Mouse (Mus musculus): ENCODE results near the gene Nxph4. TPM values are rescaled to one million over a fixed set of nuclear protein-coding genes. Genes with fewer than 3 reads are reported as not detected.

The Nxph4 gene
- polyA plus RNA-seq, 2 experiments = 0.13 TPM; not detected in 1

DNA sequence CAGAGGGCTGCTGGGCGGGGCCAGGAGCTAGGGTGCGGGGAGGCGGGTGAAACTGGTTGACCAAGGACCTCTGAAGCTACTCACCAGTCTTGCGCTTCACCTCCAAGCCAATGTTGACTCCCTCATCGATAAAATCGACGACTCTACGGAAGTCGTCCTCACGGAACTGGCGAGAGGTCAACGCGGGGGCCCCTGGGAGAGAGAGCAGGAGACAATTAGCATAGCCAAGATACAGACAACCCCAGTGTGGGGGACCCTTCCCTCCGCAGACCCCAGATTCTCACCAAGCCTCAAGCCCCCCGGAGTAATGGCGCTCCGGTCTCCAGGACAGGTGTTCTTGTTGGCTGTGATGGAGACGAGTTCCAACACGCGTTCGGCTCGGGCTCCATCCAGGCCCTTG is 16.4 kb downstream of the Nxph4 start:
- ATAC-seq (ENCODE audit: insufficient read depth) (no peak), DNase-seq (ENCODE audit: low read depth in 3 of 3, low spot score in 3 of 3) (no peak)
- no peak overlapping the region for H3K4me3 ChIP-seq (ENCODE audit: insufficient read depth in 1 of 2, low read depth in 2 of 2, low read length in 2 of 2)
- no peak overlapping the region for H3K27ac ChIP-seq
- 95% methylated on average over 22 of the region's 22 CpGs for WGBS (ENCODE audit: insufficient replicate concordance)
- no peak overlapping the region for H3K9ac ChIP-seq (replicated peaks)
- TF ChIP-seq CTCF (IDR thresholded peaks at IDR 0.05; ENCODE audit: low read depth) (no peak), EP300 (IDR thresholded peaks at IDR 0.05; ENCODE audit: low read depth) (no peak)
- no peak overlapping the region for H3K4me2 ChIP-seq (ENCODE audit: low read depth)
- H3K4me1 ChIP-seq (replicated peaks; ENCODE audit: control insufficient read depth in 2 of 2, insufficient read depth in 2 of 2, low read length in 1 of 2) = peaks cover 20 to 44% of the 10 kb centered on the region in 2 experiments
- H3K9me3 ChIP-seq (ENCODE audit: control insufficient read depth, low read length) = no peaks in the 10 kb centered on the region
- H3K27me3 ChIP-seq (ENCODE audit: control insufficient read depth, insufficient read depth, low read length) = peaks cover 18% of the 10 kb centered on the region
- H3K36me3 ChIP-seq (replicated peaks; ENCODE audit: control insufficient read depth, insufficient read depth, low read depth) = peaks cover 36% of the 10 kb centered on the region

DNA sequence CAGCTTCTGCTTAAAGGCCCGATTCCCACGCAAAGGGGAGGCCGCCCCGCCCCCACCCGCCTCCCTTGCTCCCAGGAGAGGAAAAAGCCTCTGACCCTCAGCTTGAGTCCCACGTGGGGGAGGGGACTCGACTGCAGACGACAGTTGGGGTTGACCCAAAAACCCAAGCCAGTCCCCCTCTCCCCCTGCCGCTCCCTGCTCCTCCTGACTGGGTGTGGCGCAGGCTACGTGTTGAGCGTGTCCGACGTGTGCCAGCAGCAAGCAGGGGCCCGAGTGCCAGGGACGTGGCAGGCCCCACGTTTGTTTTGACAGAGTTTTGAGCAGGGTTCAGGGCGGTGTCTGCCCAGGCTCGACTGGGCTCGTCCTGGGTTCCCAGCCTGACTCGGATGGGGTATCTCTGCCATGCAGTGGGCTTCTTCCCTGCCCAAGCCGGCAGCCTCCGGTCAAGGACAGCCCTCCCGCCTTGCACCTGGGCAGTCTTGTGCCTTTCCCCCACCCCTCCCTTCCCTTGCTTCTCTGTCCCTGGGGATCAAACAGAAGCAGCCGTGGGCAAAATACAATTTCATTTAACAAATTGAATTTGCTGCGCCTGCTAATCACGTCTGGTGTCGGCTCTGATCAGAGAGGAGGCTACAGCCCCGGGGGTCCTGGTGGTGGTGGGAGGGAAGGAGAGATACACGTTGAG is 17.6 kb downstream of the Nxph4 start:
- Histone ChIP-seq H3K9me3 (ENCODE audit: control insufficient read depth, low read length) (no peaks in the 10 kb centered on the region), H3K4me3 (ENCODE audit: insufficient read depth in 1 of 2, low read depth in 2 of 2, low read length in 2 of 2) (peak overlapping the region in 1 of 2 experiments; percentile 5; a peak in 1 of 4 replicates), H3K27me3 (ENCODE audit: control insufficient read depth, insufficient read depth, low read length) (peaks cover 28% of the 10 kb centered on the region), H3K27ac (no peak overlapping the region), H3K4me2 (ENCODE audit: low read depth) (peak overlapping the region; percentile 44), H3K9ac (replicated peaks) (peak overlapping the region; percentile 23; the same call in 1 of the 2 replicates), H3K4me1 (replicated peaks; ENCODE audit: control insufficient read depth in 2 of 2, insufficient read depth in 2 of 2, low read length in 1 of 2) (peaks cover 20 to 41% of the 10 kb centered on the region in 2 experiments), H3K36me3 (replicated peaks; ENCODE audit: control insufficient read depth, insufficient read depth, low read depth) (peaks cover 36% of the 10 kb centered on the region)
- ATAC-seq (ENCODE audit: insufficient read depth) = peak; percentile 42
- peak in 1 of 3 experiments; percentile 54 for DNase-seq (ENCODE audit: low read depth in 3 of 3, low spot score in 3 of 3)
- WGBS (ENCODE audit: insufficient replicate concordance) = 28% methylated on average over 30 of the region's 30 CpGs
- TF ChIP-seq EP300 (IDR thresholded peaks at IDR 0.05; ENCODE audit: low read depth) (peak; percentile 75), CTCF (IDR thresholded peaks at IDR 0.05; ENCODE audit: low read depth) (no peak)

DNA sequence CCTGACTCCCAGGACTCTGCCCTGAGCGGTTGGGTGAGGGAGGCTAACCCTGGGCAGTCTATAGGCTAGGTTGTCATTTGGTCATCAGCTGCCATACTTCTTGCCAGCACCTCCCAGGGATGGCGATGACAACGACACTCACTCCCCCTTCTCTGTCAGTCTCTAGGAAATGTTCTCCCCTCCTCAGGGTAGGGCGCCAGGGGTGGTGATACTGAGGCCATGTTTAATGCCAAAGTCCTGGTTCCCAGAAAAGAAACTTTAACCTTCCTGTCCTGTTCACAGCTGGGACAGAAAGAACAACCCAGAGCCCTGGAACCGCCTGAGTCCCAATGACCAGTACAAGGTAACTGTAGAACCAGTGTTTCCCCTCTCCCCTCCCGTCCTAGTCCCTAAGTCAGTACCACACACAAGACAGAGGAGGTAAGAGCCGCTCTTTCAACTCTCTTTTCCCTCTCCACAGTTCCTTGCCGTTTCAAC is 18.3 kb downstream of the Nxph4 start:
- no peak overlapping the region for H3K4me3 ChIP-seq (ENCODE audit: insufficient read depth in 1 of 2, low read depth in 2 of 2, low read length in 2 of 2)
- DNase-seq (ENCODE audit: low read depth in 3 of 3, low spot score in 3 of 3) (no peak), ATAC-seq (ENCODE audit: insufficient read depth) (no peak)
- H3K27me3 ChIP-seq (ENCODE audit: control insufficient read depth, insufficient read depth, low read length) = peaks cover 35% of the 10 kb centered on the region
- H3K4me2 ChIP-seq (ENCODE audit: low read depth) = peak overlapping the region; percentile 44
- no peaks in the 10 kb centered on the region for H3K9me3 ChIP-seq (ENCODE audit: control insufficient read depth, low read length)
- 28% methylated on average over 8 of the region's 8 CpGs for WGBS (ENCODE audit: insufficient replicate concordance)
- no peak overlapping the region for H3K9ac ChIP-seq (replicated peaks)
- H3K27ac ChIP-seq = no peak overlapping the region; the same call in 1 of the 2 replicates
- peaks cover 36% of the 10 kb centered on the region for H3K36me3 ChIP-seq (replicated peaks; ENCODE audit: control insufficient read depth, insufficient read depth, low read depth)
- peaks cover 16 to 34% of the 10 kb centered on the region in 2 experiments for H3K4me1 ChIP-seq (replicated peaks; ENCODE audit: control insufficient read depth in 2 of 2, insufficient read depth in 2 of 2, low read length in 1 of 2)
- TF ChIP-seq CTCF (IDR thresholded peaks at IDR 0.05; ENCODE audit: low read depth) (no peak), EP300 (IDR thresholded peaks at IDR 0.05; ENCODE audit: low read depth) (no peak)

DNA sequence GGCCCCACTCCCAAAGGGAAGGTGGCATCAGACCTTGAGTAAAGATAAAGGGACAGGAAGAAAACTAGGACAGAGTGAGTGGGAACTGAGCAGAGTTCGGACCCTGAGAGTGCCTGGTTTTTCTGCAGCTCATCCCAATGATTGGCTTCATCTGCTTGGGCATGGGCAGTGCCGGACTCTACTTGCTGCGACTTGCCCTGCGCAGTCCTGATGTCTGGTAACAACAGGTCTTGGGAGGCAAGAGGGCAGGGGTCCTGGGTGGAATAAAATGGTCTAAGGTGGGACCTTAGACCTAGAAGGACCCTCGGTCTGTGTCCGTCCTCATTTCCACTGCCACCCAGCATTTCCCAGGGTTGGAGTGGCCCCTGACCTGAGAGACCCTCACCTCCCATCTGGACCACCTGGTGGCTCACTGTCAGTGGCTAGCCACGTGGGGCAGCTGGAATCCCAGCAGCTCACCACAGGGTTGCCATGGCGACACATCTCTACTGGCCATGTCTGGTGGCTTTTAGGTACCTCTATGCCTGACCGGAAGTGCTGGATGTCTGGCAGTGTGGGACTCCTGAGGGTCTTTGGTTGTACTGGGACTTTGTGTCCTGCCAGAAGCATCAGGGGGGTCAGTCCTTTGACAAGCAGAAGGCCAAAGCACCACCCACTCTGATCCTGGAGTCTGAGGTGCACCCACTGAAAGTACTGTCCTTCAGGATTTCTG is 18.9 kb downstream of the Nxph4 start:
- Histone ChIP-seq H3K4me3 (ENCODE audit: insufficient read depth in 1 of 2, low read depth in 2 of 2, low read length in 2 of 2) (peak overlapping the region in 1 of 2 experiments; percentile 3; a peak in 1 of 4 replicates), H3K27ac (no peak overlapping the region), H3K4me1 (replicated peaks; ENCODE audit: control insufficient read depth in 2 of 2, insufficient read depth in 2 of 2, low read length in 1 of 2) (peaks cover 13 to 28% of the 10 kb centered on the region in 2 experiments), H3K4me2 (ENCODE audit: low read depth) (no peak overlapping the region; the same call in none of the 2 replicates), H3K27me3 (ENCODE audit: control insufficient read depth, insufficient read depth, low read length) (peaks cover 41% of the 10 kb centered on the region), H3K9ac (replicated peaks) (no peak overlapping the region), H3K36me3 (replicated peaks; ENCODE audit: control insufficient read depth, insufficient read depth, low read depth) (peaks cover 33% of the 10 kb centered on the region), H3K9me3 (ENCODE audit: control insufficient read depth, low read length) (no peaks in the 10 kb centered on the region)
- ATAC-seq (ENCODE audit: insufficient read depth) (no peak), DNase-seq (ENCODE audit: low read depth in 3 of 3, low spot score in 3 of 3) (no peak)
- TF ChIP-seq EP300 (IDR thresholded peaks at IDR 0.05; ENCODE audit: low read depth) (no peak), CTCF (IDR thresholded peaks at IDR 0.05; ENCODE audit: low read depth) (no peak)
- WGBS (ENCODE audit: insufficient replicate concordance) = 34% methylated on average over 9 of the region's 9 CpGs

DNA sequence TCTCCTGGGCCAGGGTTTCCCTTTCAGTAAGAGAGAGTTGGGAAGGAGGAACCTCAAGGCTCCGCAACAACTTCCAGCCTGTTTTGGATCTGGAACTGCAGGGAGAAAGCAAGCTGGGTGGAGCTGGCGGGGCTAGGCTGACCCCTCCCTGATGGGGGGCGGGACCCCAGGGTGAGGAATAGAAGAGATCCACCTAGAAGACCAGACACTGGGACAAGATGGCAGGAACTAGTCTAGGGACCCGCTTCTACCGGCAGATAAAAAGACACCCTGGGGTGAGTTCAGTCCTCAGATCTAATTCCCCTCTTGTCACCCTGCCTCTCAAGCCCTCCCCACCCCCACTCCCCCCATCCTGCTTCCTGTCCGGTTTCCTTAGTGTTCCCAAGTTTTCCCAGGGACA is 19.6 kb downstream of the Nxph4 start, which contains the start of gene Ndufa4l2:
Gene Ndufa4l2, plus strand, starts transcription at position 204 of the 400 bp plus-strand sequence.
- TF ChIP-seq EP300 (IDR thresholded peaks at IDR 0.05; ENCODE audit: low read depth) (no peak), CTCF (IDR thresholded peaks at IDR 0.05; ENCODE audit: low read depth) (no peak)
- Histone ChIP-seq H3K4me1 (replicated peaks; ENCODE audit: control insufficient read depth in 2 of 2, insufficient read depth in 2 of 2, low read length in 1 of 2) (peaks cover 13 to 28% of the 10 kb centered on the region in 2 experiments), H3K27ac (no peak within 1 kb of the TSS), H3K9ac (replicated peaks) (no peak within 1 kb of the TSS), H3K36me3 (replicated peaks; ENCODE audit: control insufficient read depth, insufficient read depth, low read depth) (peaks cover 26% of the 10 kb centered on the region), H3K27me3 (ENCODE audit: control insufficient read depth, insufficient read depth, low read length) (peaks cover 48% of the 10 kb centered on the region), H3K4me3 (ENCODE audit: insufficient read depth in 1 of 2, low read depth in 2 of 2, low read length in 2 of 2) (peak within 1 kb of the TSS in 1 of 2 experiments; percentile 3; a peak in 1 of 4 replicates), H3K4me2 (ENCODE audit: low read depth) (peak within 1 kb of the TSS; percentile 71), H3K9me3 (ENCODE audit: control insufficient read depth, low read length) (no peaks in the 10 kb centered on the region)
- 6% methylated on average over 6 of the region's 6 CpGs for WGBS (ENCODE audit: insufficient replicate concordance)
- DNase-seq (ENCODE audit: low read depth in 3 of 3, low spot score in 3 of 3) (no peak), ATAC-seq (ENCODE audit: insufficient read depth) (no peak)
